8 mouse cellular contexts compared by ENCODE assay signal in genomic region chr13:95281740-95282673, GRCm38 (mm10). TPM values are rescaled to one million over a fixed set of nuclear protein-coding genes. Genes with fewer than 3 reads are reported as not detected.
A peak's percentile ranks its signal among the peaks of the same experiment; 100 is the strongest.
DNase-seq lines count a peak whose midpoint lies in the region; ATAC-seq lines count a peak whose summit lies in the region.
"Had no signal": no experiment of that assay in that cellular context is flagged by ENCODE, and none has a peak within 500 bp of the region (broad histone marks: within the 10 kb centered on the region; RNA-seq: fewer than 3 reads in every experiment).

No protein-coding gene starts in this region.

- no peak overlapping the region for H3K4me3 ChIP-seq in lung, embryonic 15.5 days
- no peak overlapping the region for H3K4me3 ChIP-seq in embryonic facial prominence, embryonic 10.5 days
- no peak overlapping the region for H3K4me3 ChIP-seq in kidney, embryonic 16.5 days (ENCODE audit: low read length)
- no peak overlapping the region for H3K4me3 ChIP-seq in forebrain, embryonic 14.5 days (ENCODE audit: low read depth, low read length)
- H3K4me3 ChIP-seq in forebrain, embryonic 12.5 days (replicated peaks): no peak overlapping the region
- H3K4me3 ChIP-seq: megakaryocyte, embryonic 14.5 days had no signal

- no peaks in the 10 kb centered on the region for H3K36me3 ChIP-seq in lung, embryonic 15.5 days
- H3K36me3 ChIP-seq in embryonic facial prominence, embryonic 10.5 days (replicated peaks): no peaks in the 10 kb centered on the region
- no peaks in the 10 kb centered on the region for H3K36me3 ChIP-seq in kidney, embryonic 16.5 days (ENCODE audit: insufficient read depth, low read length)
- H3K36me3 ChIP-seq in forebrain, embryonic 14.5 days (ENCODE audit: control insufficient read depth, insufficient read depth, low read length): no peaks in the 10 kb centered on the region
- no peaks in the 10 kb centered on the region for H3K36me3 ChIP-seq in forebrain, embryonic 12.5 days (replicated peaks)

- 34% methylated on average over 4 of the region's 7 CpGs for WGBS in lung, embryonic 15.5 days
- WGBS in embryonic facial prominence, embryonic 10.5 days: 29% methylated on average over 6 of the region's 7 CpGs
- WGBS in kidney, embryonic 16.5 days: 29% methylated on average over 6 of the region's 7 CpGs
- 30% methylated on average over 6 of the region's 7 CpGs for WGBS in forebrain, embryonic 14.5 days
- 30% methylated on average over 6 of the region's 7 CpGs for WGBS in forebrain, embryonic 12.5 days

- DNase-seq in lung, postnatal 36 days: no peak
- DNase-seq in embryonic facial prominence, embryonic 10.5 days (ENCODE audit: low spot score): peak; percentile 24
- peak; percentile 8 for DNase-seq in skeletal muscle tissue, adult 2 months (ENCODE audit: low read depth, low spot score)
- no peak for DNase-seq in forebrain, embryonic 14.5 days (ENCODE audit: low spot score)

- H3K4me1 ChIP-seq in lung, embryonic 15.5 days: peaks cover 8% of the 10 kb centered on the region; the same call in 1 of the 2 replicates
- H3K4me1 ChIP-seq in embryonic facial prominence, embryonic 10.5 days: peaks cover 20% of the 10 kb centered on the region
- H3K4me1 ChIP-seq in kidney, embryonic 16.5 days (ENCODE audit: insufficient read depth, low read length): peaks cover 13% of the 10 kb centered on the region
- H3K4me1 ChIP-seq in forebrain, embryonic 14.5 days (ENCODE audit: control insufficient read depth, insufficient read depth, low read length): no peaks in the 10 kb centered on the region
- peaks cover 2% of the 10 kb centered on the region; the same call in 1 of the 2 replicates for H3K4me1 ChIP-seq in forebrain, embryonic 12.5 days

- H3K27me3 ChIP-seq in lung, embryonic 15.5 days: no peaks in the 10 kb centered on the region
- H3K27me3 ChIP-seq in embryonic facial prominence, embryonic 10.5 days (replicated peaks; ENCODE audit: low read depth, poor library complexity, severe bottlenecking): no peaks in the 10 kb centered on the region
- H3K27me3 ChIP-seq in kidney, embryonic 16.5 days (ENCODE audit: insufficient read depth, low read length): no peaks in the 10 kb centered on the region
- H3K27me3 ChIP-seq in forebrain, embryonic 14.5 days (replicated peaks; ENCODE audit: control insufficient read depth, insufficient read depth, low read length): no peaks in the 10 kb centered on the region
- no peaks in the 10 kb centered on the region for H3K27me3 ChIP-seq in forebrain, embryonic 12.5 days

- no peak overlapping the region for H3K9ac ChIP-seq in lung, embryonic 15.5 days
- H3K9ac ChIP-seq in kidney, embryonic 16.5 days (replicated peaks; ENCODE audit: low read length): no peak overlapping the region
- no peak overlapping the region for H3K9ac ChIP-seq in forebrain, embryonic 14.5 days (ENCODE audit: low read length)
- no peak overlapping the region for H3K9ac ChIP-seq in forebrain, embryonic 12.5 days

- peak; percentile 88 for ATAC-seq in lung, embryonic 15.5 days (ENCODE audit: borderline replicate concordance, extremely low read depth, low FRiP score, low TSS enrichment)
- peak; percentile 72 for ATAC-seq in kidney, embryonic 16.5 days (ENCODE audit: low FRiP score, low TSS enrichment)
- ATAC-seq in forebrain, embryonic 14.5 days: no peak
- ATAC-seq in forebrain, embryonic 12.5 days (ENCODE audit: low FRiP score): no peak

- no peaks in the 10 kb centered on the region for H3K9me3 ChIP-seq in lung, embryonic 15.5 days
- no peaks in the 10 kb centered on the region for H3K9me3 ChIP-seq in embryonic facial prominence, embryonic 10.5 days
- H3K9me3 ChIP-seq in kidney, embryonic 16.5 days (ENCODE audit: low read length): no peaks in the 10 kb centered on the region
- no peaks in the 10 kb centered on the region for H3K9me3 ChIP-seq in forebrain, embryonic 14.5 days (replicated peaks; ENCODE audit: control insufficient read depth, low read length)
- H3K9me3 ChIP-seq in forebrain, embryonic 12.5 days: no peaks in the 10 kb centered on the region

- H3K4me2 ChIP-seq in lung, embryonic 15.5 days: no peak overlapping the region
- no peak overlapping the region for H3K4me2 ChIP-seq in kidney, embryonic 16.5 days (replicated peaks; ENCODE audit: low read depth, low read length)
- H3K4me2 ChIP-seq in forebrain, embryonic 14.5 days (ENCODE audit: low read length): no peak overlapping the region
- no peak overlapping the region for H3K4me2 ChIP-seq in forebrain, embryonic 12.5 days

- no peak overlapping the region for H3K27ac ChIP-seq in lung, embryonic 15.5 days
- no peak overlapping the region for H3K27ac ChIP-seq in embryonic facial prominence, embryonic 10.5 days (replicated peaks)
- H3K27ac ChIP-seq in kidney, embryonic 16.5 days (ENCODE audit: low read length): peak overlapping the region; percentile 58
- no peak overlapping the region for H3K27ac ChIP-seq in forebrain, embryonic 14.5 days (ENCODE audit: low read depth, low read length)
- no peak overlapping the region for H3K27ac ChIP-seq in forebrain, embryonic 12.5 days

RNA-seq across cellular contexts. Expression of gene Pde8b, which starts 31.9 kb away (rescaled TPM):
- polyA plus RNA-seq in lung, embryonic 15.5 days (2015; fragmentation: Nextera tagmentation; extraction: Ambion mirVana): 5.9 and 6.6 TPM in 2 replicates
- polyA plus RNA-seq in embryonic facial prominence, embryonic 10.5 days (2016; fragmentation: Nextera tagmentation; extraction: Ambion mirVana): 1.1 and 1.9 TPM in 2 replicates
- polyA plus RNA-seq in kidney, embryonic 16.5 days (2015; fragmentation: Nextera tagmentation; extraction: Ambion mirVana): 12.4 and 14.4 TPM in 2 replicates
- 3.6 and 5.2 TPM in 2 replicates for polyA plus RNA-seq in forebrain, embryonic 14.5 days (2014; fragmentation: Nextera tagmentation; extraction: Ambion mirVana)
- 3.7 and 4.0 TPM in 2 replicates for polyA plus RNA-seq in forebrain, embryonic 12.5 days (2016; fragmentation: Nextera tagmentation; extraction: Ambion mirVana)

RNA-seq across cellular contexts. Expression of gene Zbed3, which starts 41.4 kb away (rescaled TPM):
- polyA plus RNA-seq in lung, embryonic 15.5 days (2015; fragmentation: Nextera tagmentation; extraction: Ambion mirVana): 65.0 and 65.6 TPM in 2 replicates
- polyA plus RNA-seq in embryonic facial prominence, embryonic 10.5 days (2016; fragmentation: Nextera tagmentation; extraction: Ambion mirVana): 61.0 and 68.3 TPM in 2 replicates
- polyA plus RNA-seq in kidney, embryonic 16.5 days (2015; fragmentation: Nextera tagmentation; extraction: Ambion mirVana): 77.8 and 85.6 TPM in 2 replicates
- 35.5 and 38.9 TPM in 2 replicates for polyA plus RNA-seq in forebrain, embryonic 14.5 days (2014; fragmentation: Nextera tagmentation; extraction: Ambion mirVana)
- polyA plus RNA-seq in forebrain, embryonic 12.5 days (2016; fragmentation: Nextera tagmentation; extraction: Ambion mirVana): 67.8 and 68.1 TPM in 2 replicates

Comparison
In these comparisons a context has a peak if more than half of its experiments do, and no peak if none do; other contexts are left out.
1. ATAC-seq: peak in lung, embryonic 15.5 days (single experiment) and kidney, embryonic 16.5 days (single experiment); none in forebrain, embryonic 14.5 days (single experiment) and forebrain, embryonic 12.5 days (single experiment).
2. DNase-seq: peak in embryonic facial prominence, embryonic 10.5 days (single experiment) and skeletal muscle tissue, adult 2 months (single experiment); none in lung, postnatal 36 days (single experiment) and forebrain, embryonic 14.5 days (single experiment).